Mouse (Mus musculus) limb, embryonic 14.5 days (tissue): ENCODE measurements at regions not wholly inside any gene's neighbourhood (a gene's known extent, or its start where the extent isn't known, plus 50 kb on each side); places are given as distances from the start of the nearest gene placed in this dataset.
A peak's percentile ranks its signal among the peaks of the same experiment; 100 is the strongest.
"Not testable (repeated sequence)": the region's sequence is repeated elsewhere in the genome, so short reads cannot be mapped to it uniquely, and the experiment has no call there.

Experiments
- ATAC-seq: fragments of 200-750 bp; cut with Nextera tagmentation; 2 replicates; pipeline ENCODE4 v1.8.0; 2017; ENCODE audit warnings: low read depth, moderate number of reproducible peaks, moderate TSS enrichment; ENCODE audit not compliant: low FRiP score
- DNase-seq: peaks from one replicate; pipeline ENCODE4 v3.0.0-alpha.2; 2015; ENCODE audit warnings: low spot score
- H3K27ac ChIP-seq: fragments of 300-500 bp; sonication (generic); replicated peaks from 2 replicates; pipeline ENCODE4 v1.5.1; 2014; ENCODE audit warnings: low read depth, mild to moderate bottlenecking, low read length, moderate library complexity, mixed read lengths
- H3K27me3 ChIP-seq: fragments of 300-500 bp; sonication (generic); 2 replicates; pipeline ENCODE4 v1.6.1; 2014; ENCODE audit warnings: low read length, mixed read lengths; ENCODE audit not compliant: control insufficient read depth, insufficient read depth
- H3K36me3 ChIP-seq: fragments of 300-500 bp; sonication (generic); 2 replicates; pipeline ENCODE4 v1.6.1; 2014; ENCODE audit warnings: mild to moderate bottlenecking, low read length, moderate library complexity, mixed read lengths; ENCODE audit not compliant: control insufficient read depth, insufficient read depth
- H3K4me1 ChIP-seq: fragments of 300-500 bp; sonication (generic); 2 replicates; pipeline ENCODE4 v1.6.1; 2014; ENCODE audit warnings: antibody characterized with exemption, low read length, mixed read lengths; ENCODE audit not compliant: control insufficient read depth, insufficient read depth
- H3K4me2 ChIP-seq: fragments of 300-500 bp; sonication (generic); replicated peaks from 2 replicates; pipeline ENCODE4 v1.6.1; 2014; ENCODE audit warnings: low read depth, mild to moderate bottlenecking, low read length, moderate library complexity; ENCODE audit not compliant: severe bottlenecking
- H3K4me3 ChIP-seq: fragments of 300-500 bp; sonication (generic); replicated peaks from 2 replicates; pipeline ENCODE4 v1.5.1; 2014; ENCODE audit warnings: low read length
- H3K9ac ChIP-seq: fragments of 300-500 bp; sonication (generic); 2 replicates; pipeline ENCODE4 v1.6.1; 2014; ENCODE audit warnings: mild to moderate bottlenecking, low read depth, low read length, moderate library complexity; ENCODE audit not compliant: severe bottlenecking
- H3K9me3 ChIP-seq: fragments of 300-500 bp; sonication (generic); 2 replicates; pipeline ENCODE4 v1.6.1; 2016; ENCODE audit warnings: low read length; ENCODE audit not compliant: control insufficient read depth
- POLR2A ChIP-seq: fragments of 200-500 bp; IDR thresholded peaks from 2 replicates; pipeline ENCODE4 v1.8.0; 2012; ENCODE audit warnings: inconsistent platforms, mild to moderate bottlenecking, moderate library complexity, borderline replicate concordance; ENCODE audit not compliant: insufficient read depth, insufficient read length; ENCODE audit errors: extremely low read depth
- WGBS: fragments of 180-500 bp; shearing (Covaris S2); extraction: QIAGEN DNeasy Blood & Tissue Kit; methylation state at CpG from one replicate; pipeline ENCODE4 v1.1.7; 2014; 5-methylcytosine and 5-hydroxymethylcytosine counted together

- DNase-seq (no peak), ATAC-seq (no peak)
- Histone ChIP-seq H3K4me3 (no peak overlapping the region), H3K36me3 (no peaks in the 10 kb centered on the region), H3K27me3 (no peaks in the 10 kb centered on the region), H3K9me3 (no peaks in the 10 kb centered on the region), H3K4me2 (no peak overlapping the region), H3K9ac (no peak overlapping the region), H3K4me1 (no peaks in the 10 kb centered on the region), H3K27ac (no peak overlapping the region)
- no peak for TF ChIP-seq POLR2A
- 51% methylated on average over 7 of the region's 7 CpGs for WGBS
These were observed 60.4 kb upstream of the Tcerg1l start for GRCm38 (mm10) chr7:138457964-138458363.

DNA sequence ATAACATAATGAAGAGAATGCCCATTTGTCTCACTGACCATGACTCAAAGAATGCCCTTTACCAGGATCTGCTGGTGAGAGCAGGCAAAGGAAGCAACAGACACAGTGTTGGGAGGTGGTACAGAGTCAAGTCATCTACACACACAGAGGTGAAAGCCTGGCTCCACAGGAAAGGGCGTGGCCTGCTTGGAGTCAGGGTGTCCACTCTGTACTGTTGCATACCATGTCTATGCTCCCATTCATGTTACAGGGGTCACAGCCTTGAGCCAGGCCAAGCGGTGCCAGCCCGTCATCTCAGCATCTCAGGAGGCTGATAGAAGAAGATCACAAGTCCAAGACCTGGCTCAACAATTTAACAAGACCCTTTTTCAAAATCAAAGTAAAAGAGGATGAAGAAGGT lies 57.8 kb upstream of the Tcerg1l start:
- 91% methylated on average over 3 of the region's 3 CpGs for WGBS
- no peak for TF ChIP-seq POLR2A

GRCm38 (mm10) chr7:138454498-138455225 lies 57.1 kb upstream of the Tcerg1l start:
- H3K4me1 ChIP-seq, H3K27ac ChIP-seq, DNase-seq, H3K27me3 ChIP-seq, H3K36me3 ChIP-seq, H3K4me3 ChIP-seq, H3K4me2 ChIP-seq, H3K9ac ChIP-seq, H3K9me3 ChIP-seq, ATAC-seq: not testable (repeated sequence)
- WGBS = 44% methylated on average over 14 of the region's 14 CpGs

More for the DNA sequence above, 57.8 kb upstream of the Tcerg1l start:
- no peak overlapping the region for H3K4me3 ChIP-seq
- H3K4me1 ChIP-seq = no peaks in the 10 kb centered on the region
- H3K27me3 ChIP-seq = no peaks in the 10 kb centered on the region
- DNase-seq (no peak), ATAC-seq (no peak)
- H3K9ac ChIP-seq = no peak overlapping the region
- H3K36me3 ChIP-seq = no peaks in the 10 kb centered on the region
- no peak overlapping the region for H3K4me2 ChIP-seq
- H3K9me3 ChIP-seq = no peaks in the 10 kb centered on the region
- no peak overlapping the region for H3K27ac ChIP-seq

DNA sequence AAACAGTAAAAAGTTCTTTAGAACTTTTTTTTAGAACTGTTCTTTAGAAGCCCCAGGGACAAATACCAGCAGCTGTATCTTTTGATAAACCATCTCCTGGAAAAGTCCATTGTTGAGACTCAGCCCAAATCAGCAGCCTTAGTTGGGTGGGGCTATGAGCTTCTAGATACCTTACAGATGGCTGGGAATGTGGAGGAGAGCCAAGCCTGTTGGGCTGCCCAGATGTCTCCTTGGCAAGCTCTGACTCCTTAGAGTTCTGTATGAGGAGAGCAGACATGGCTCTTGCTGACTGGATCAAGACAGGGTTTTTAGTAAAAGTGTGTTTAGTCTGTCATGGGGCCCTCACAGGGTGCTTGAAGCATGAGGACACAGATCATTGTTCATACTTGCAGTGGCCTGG lies 53.8 kb upstream of the Tcerg1l start:
- H3K4me1 ChIP-seq = no peaks in the 10 kb centered on the region
- H3K4me2 ChIP-seq = no peak overlapping the region
- H3K27me3 ChIP-seq = no peaks in the 10 kb centered on the region
- peak; percentile 74 for DNase-seq
- ATAC-seq = no peak
- TF ChIP-seq POLR2A = no peak
- H3K9me3 ChIP-seq = no peaks in the 10 kb centered on the region
- H3K4me3 ChIP-seq = no peak overlapping the region
- H3K27ac ChIP-seq = no peak overlapping the region
- no peaks in the 10 kb centered on the region for H3K36me3 ChIP-seq
- no peak overlapping the region for H3K9ac ChIP-seq

- ATAC-seq (no peak), DNase-seq (no peak)
- WGBS = 45% methylated on average over 7 of the region's 7 CpGs
- Histone ChIP-seq H3K27ac (no peak overlapping the region), H3K9ac (no peak overlapping the region), H3K27me3 (no peaks in the 10 kb centered on the region), H3K4me3 (no peak overlapping the region), H3K36me3 (no peaks in the 10 kb centered on the region), H3K4me1 (no peaks in the 10 kb centered on the region), H3K9me3 (no peaks in the 10 kb centered on the region), H3K4me2 (no peak overlapping the region)
- TF ChIP-seq POLR2A = no peak
These were observed 51.0 kb upstream of the Tcerg1l start for GRCm38 (mm10) chr7:138448519-138448918.
